Mouse (Mus musculus) spleen, adult 2 months (tissue): ENCODE data around the gene Slc9c1. TPM values are rescaled to one million over a fixed set of nuclear protein-coding genes. Genes with fewer than 3 reads are reported as not detected.

Source experiments
- DNase-seq, 2 experiments: peaks; one replicate each; pipeline versions ENCODE4 v3.0.0 to v3.0.0-alpha.2; 2012 to 2021; ENCODE audit warnings: low spot score in 2 of 2, low read depth in 1 of 2
- H3K27ac ChIP-seq: fragments of 200-500 bp; 2 replicates; pipeline ENCODE4 v1.5.1; 2012; ENCODE audit warnings: low read length, inconsistent platforms; ENCODE audit not compliant: insufficient read depth
- H3K27me3 ChIP-seq: fragments of 200-500 bp; 2 replicates; pipeline ENCODE4 v1.6.1; 2012; ENCODE audit warnings: mild to moderate bottlenecking, moderate library complexity, low read length, inconsistent platforms; ENCODE audit not compliant: control insufficient read depth, insufficient read depth
- H3K36me3 ChIP-seq: fragments of 200-500 bp; 2 replicates; pipeline ENCODE4 v1.6.1; 2012; ENCODE audit warnings: mild to moderate bottlenecking, low read length, inconsistent platforms; ENCODE audit not compliant: control insufficient read depth, insufficient read depth
- H3K4me1 ChIP-seq: fragments of 200-500 bp; 2 replicates; pipeline ENCODE4 v1.6.1; 2011; ENCODE audit warnings: inconsistent platforms; ENCODE audit not compliant: control insufficient read depth, insufficient read depth, insufficient read length
- H3K4me3 ChIP-seq: fragments of 200-500 bp; 2 replicates; pipeline ENCODE4 v1.5.1; 2011; ENCODE audit warnings: mild to moderate bottlenecking, inconsistent platforms; ENCODE audit not compliant: insufficient read depth, insufficient read length; ENCODE audit errors: extremely low read depth
- CTCF ChIP-seq: fragments of 200-500 bp; IDR thresholded peaks from 2 replicates; pipeline ENCODE4 v1.5.1; 2011; ENCODE audit warnings: mild to moderate bottlenecking, inconsistent platforms; ENCODE audit not compliant: insufficient read depth, insufficient read length, insufficient replicate concordance; ENCODE audit errors: extremely low read depth
- POLR2A ChIP-seq: fragments of 200-500 bp; IDR thresholded peaks from 2 replicates; pipeline ENCODE4 v1.6.1; 2011; ENCODE audit warnings: low read depth, low read length, inconsistent platforms
- WGBS: fragments of 180-500 bp; shearing (Covaris S2); methylation state at CpG from one replicate; pipeline ENCODE4 v1.1.7; 2018; 5-methylcytosine and 5-hydroxymethylcytosine counted together
- polyA plus RNA-seq: library from polyadenylated mRNA; depleted of rRNA; stranded (reverse); fragments of >200 nt; gene quantifications from 2 replicates; pipeline ENCODE4 v1.2.3, GENCODE M21; 2012

The Slc9c1 gene
- polyA plus RNA-seq, 1 experiment, result not detected

DNA sequence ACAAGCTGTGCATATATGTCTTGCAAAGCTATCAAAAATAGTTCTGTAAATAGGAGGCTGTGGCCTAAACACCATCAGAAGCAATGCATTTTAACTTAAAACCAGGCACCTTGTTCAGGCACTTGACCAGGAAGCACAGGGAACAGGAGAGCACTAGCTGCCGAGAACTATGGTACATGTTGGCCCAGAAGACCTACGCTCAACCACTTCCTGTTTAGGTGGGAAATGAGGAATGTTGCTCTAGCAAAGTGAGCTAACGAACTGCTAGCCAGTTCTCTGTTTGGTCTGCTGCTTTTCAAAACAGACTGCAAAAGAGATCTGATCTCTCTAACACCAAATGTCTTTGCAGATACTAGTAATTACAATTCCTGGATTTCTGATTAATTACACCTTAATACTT is 9.2 kb downstream of the Slc9c1 start:
- Histone ChIP-seq H3K36me3 (no peaks in the 10 kb centered on the region), H3K27ac (no peak overlapping the region), H3K27me3 (no peaks in the 10 kb centered on the region), H3K4me1 (0 out of 2 replicates have a peak, but pooled peaks cover 2% of the 10 kb centered on the region), H3K4me3 (no peak overlapping the region)
- DNase-seq, result peak in 1 of 2 experiments; percentile 7
- WGBS, result 34% methylated on average over 3 of the region's 3 CpGs
- TF ChIP-seq CTCF (no peak), POLR2A (no peak)

DNA sequence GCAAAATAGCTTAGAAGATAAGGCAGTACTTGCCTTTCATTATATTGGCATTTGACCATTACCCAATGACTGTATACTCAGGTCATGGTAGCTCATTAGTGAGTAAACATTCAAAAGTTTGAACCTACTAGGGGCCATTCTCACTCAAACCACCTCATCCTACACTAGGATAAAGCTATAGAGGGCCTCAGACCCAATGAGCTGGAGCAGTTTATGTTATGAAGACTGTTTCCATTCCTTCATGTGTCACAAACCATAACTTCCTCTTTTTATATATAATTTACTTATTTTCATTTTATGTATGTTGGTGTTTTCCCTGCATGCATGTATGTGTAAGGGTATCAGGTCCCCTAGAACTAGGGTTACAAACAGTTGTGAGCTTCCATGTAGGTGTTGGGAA is 12.9 kb downstream of the Slc9c1 start:
- 0 out of 2 replicates have a peak, but pooled peaks cover 2% of the 10 kb centered on the region for H3K4me1 ChIP-seq
- H3K27ac ChIP-seq, result no peak overlapping the region
- H3K27me3 ChIP-seq, result no peaks in the 10 kb centered on the region
- no peaks in the 10 kb centered on the region for H3K36me3 ChIP-seq
- H3K4me3 ChIP-seq, result no peak overlapping the region
- TF ChIP-seq POLR2A (no peak), CTCF (no peak)
- peak in 1 of 2 experiments; percentile 14 for DNase-seq

GRCm38 (mm10) chr16:45551579-45551978 is 16.5 kb downstream of the Slc9c1 start:
- H3K27me3 ChIP-seq, result no peaks in the 10 kb centered on the region
- WGBS, result 82% methylated on average over 2 of the region's 2 CpGs
- 0 out of 2 replicates have a peak, but pooled peaks cover 2% of the 10 kb centered on the region for H3K4me1 ChIP-seq
- no peaks in the 10 kb centered on the region for H3K36me3 ChIP-seq
- H3K27ac ChIP-seq, result no peak overlapping the region
- DNase-seq, result no peak
- no peak overlapping the region for H3K4me3 ChIP-seq
- no peak for TF ChIP-seq POLR2A
- no peak for TF ChIP-seq CTCF

- Histone ChIP-seq H3K4me3 (no peak overlapping the region), H3K4me1 (no peaks in the 10 kb centered on the region), H3K27ac (no peak overlapping the region), H3K27me3 (no peaks in the 10 kb centered on the region), H3K36me3 (no peaks in the 10 kb centered on the region)
- DNase-seq, result no peak
- TF ChIP-seq CTCF (no peak), POLR2A (no peak)
- WGBS, result 16% methylated on average over 3 of the region's 3 CpGs
Observed at GRCm38 (mm10) chr16:45561747-45562146, 26.6 kb downstream of the Slc9c1 start.

GRCm38 (mm10) chr16:45572307-45572706 is 37.2 kb downstream of the Slc9c1 start:
- H3K4me3 ChIP-seq, result no peak overlapping the region
- TF ChIP-seq POLR2A (no peak), CTCF (no peak)
- no peaks in the 10 kb centered on the region for H3K4me1 ChIP-seq
- no peak overlapping the region for H3K27ac ChIP-seq
- DNase-seq, result no peak
- H3K27me3 ChIP-seq, result no peaks in the 10 kb centered on the region
- no peaks in the 10 kb centered on the region for H3K36me3 ChIP-seq
- WGBS, result 82% methylated on average over 3 of the region's 3 CpGs

DNA sequence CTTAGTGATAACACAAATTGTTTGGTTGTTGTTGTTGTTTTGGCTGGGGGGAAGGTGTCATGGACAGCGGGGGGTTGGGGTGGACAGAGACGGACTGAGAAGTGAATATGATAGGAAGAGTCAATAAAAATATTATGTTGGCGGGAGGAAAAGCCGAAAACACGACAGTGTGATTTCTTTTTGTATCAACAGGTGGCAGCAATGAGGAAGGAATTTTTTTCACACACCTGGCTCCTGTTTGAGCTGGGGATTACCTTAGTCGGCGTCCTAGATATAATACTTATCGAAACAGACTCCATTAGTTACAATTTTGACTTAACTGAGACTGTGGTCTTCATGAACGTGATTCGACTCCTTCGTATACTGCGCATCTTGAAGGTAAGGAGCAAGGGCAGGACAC is 44.8 kb downstream of the Slc9c1 start:
- Histone ChIP-seq H3K4me3 (no peak overlapping the region), H3K27me3 (no peaks in the 10 kb centered on the region), H3K4me1 (no peaks in the 10 kb centered on the region), H3K27ac (no peak overlapping the region), H3K36me3 (no peaks in the 10 kb centered on the region)
- WGBS, result 61% methylated on average over 12 of the region's 12 CpGs
- no peak for DNase-seq
- TF ChIP-seq CTCF, result no peak
- no peak for TF ChIP-seq POLR2A

GRCm38 (mm10) chr16:45582512-45582911 is 47.4 kb downstream of the Slc9c1 start:
- DNase-seq, result peak in 1 of 2 experiments; percentile 13
- WGBS, result 42% methylated on average over 2 of the region's 2 CpGs
- TF ChIP-seq CTCF (no peak), POLR2A (no peak)
- H3K27ac ChIP-seq, result no peak overlapping the region
- H3K4me1 ChIP-seq, result no peaks in the 10 kb centered on the region
- H3K4me3 ChIP-seq, result no peak overlapping the region
- H3K27me3 ChIP-seq, result no peaks in the 10 kb centered on the region
- H3K36me3 ChIP-seq, result no peaks in the 10 kb centered on the region
